Mouse (Mus musculus) G1E (cell line): ENCODE measurements around the gene Rsrp1.

Experiments
- CTCF ChIP-seq: IDR thresholded peaks from 2 replicates; pipeline ENCODE4 v1.5.1; 2012; ENCODE audit warnings: low read depth, low read length, inconsistent platforms, mixed read lengths
- GATA1 ChIP-seq: IDR thresholded peaks from 2 replicates; pipeline ENCODE4 v1.6.1; 2012; ENCODE audit warnings: borderline replicate concordance, low read length, inconsistent platforms, mixed read lengths
- GATA2 ChIP-seq: IDR thresholded peaks from 2 replicates; pipeline ENCODE4 v1.6.1; 2012; ENCODE audit warnings: low read depth, low read length, inconsistent platforms, borderline replicate concordance
- POLR2AphosphoS5 ChIP-seq: IDR thresholded peaks from 2 replicates; pipeline ENCODE4 v1.6.1; 2012; ENCODE audit warnings: low read depth, low read length, inconsistent platforms; ENCODE audit not compliant: insufficient replicate concordance
- TAL1 ChIP-seq: conservative IDR thresholded peaks from 2 replicates; pipeline ENCODE4 v1.6.1; 2012; ENCODE audit warnings: low read depth, low read length, inconsistent platforms, mixed read lengths

DNA sequence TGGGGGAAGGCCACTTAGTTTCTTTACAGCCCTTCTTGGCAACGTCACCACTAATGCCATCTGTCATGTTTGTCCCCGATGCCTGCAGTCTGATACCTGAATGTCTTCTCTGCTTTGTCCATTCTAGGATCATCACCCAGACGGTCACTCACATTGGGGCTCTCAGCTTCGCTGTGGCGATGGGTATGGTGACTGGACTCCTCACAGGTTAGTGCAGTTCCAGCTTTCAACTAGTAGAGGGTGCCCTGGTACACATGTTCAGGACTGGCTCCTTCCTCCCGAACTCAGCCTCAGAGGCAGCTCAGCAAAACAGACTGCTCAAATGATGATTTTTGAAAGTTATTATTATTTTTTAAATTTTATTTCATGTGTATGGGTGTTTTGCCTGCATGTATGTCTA lies 31.3 kb upstream of the Rsrp1 start:
- TF ChIP-seq POLR2AphosphoS5 (no peak), CTCF (peak; percentile 95), GATA1 (no peak), TAL1 (no peak), GATA2 (no peak)
